Mouse (Mus musculus) intestine, embryonic 14.5 days (tissue): ENCODE data around the gene Ntm. TPM values are rescaled to one million over a fixed set of nuclear protein-coding genes. Genes with fewer than 3 reads are reported as not detected.
A peak's percentile ranks its signal among the peaks of the same experiment; 100 is the strongest.

Experiments used
- ATAC-seq: fragments of 200-750 bp; cut with Nextera tagmentation; replicated peaks from 2 replicates; pipeline ENCODE4 v1.8.0; 2017; ENCODE audit warnings: low read depth, moderate number of reproducible peaks, moderate TSS enrichment, moderate library complexity; ENCODE audit not compliant: low FRiP score, low TSS enrichment
- DNase-seq: peaks from one replicate; pipeline ENCODE4 v3.0.0-alpha.2; 2018; ENCODE audit warnings: low spot score
- H3K27ac ChIP-seq: fragments of 300-500 bp; sonication (generic); 2 replicates; pipeline ENCODE4 v1.5.1; 2014; ENCODE audit warnings: low read depth, mild to moderate bottlenecking, control low read depth
- H3K27me3 ChIP-seq: fragments of 300-500 bp; sonication (generic); replicated peaks from 2 replicates; pipeline ENCODE4 v1.6.1; 2014; ENCODE audit warnings: low read length, control low read depth; ENCODE audit not compliant: control insufficient read depth, insufficient read depth
- H3K36me3 ChIP-seq: fragments of 300-500 bp; sonication (generic); 2 replicates; pipeline ENCODE4 v1.6.1; 2014; ENCODE audit warnings: low read length, control low read depth; ENCODE audit not compliant: control insufficient read depth, insufficient read depth
- H3K4me1 ChIP-seq: fragments of 300-500 bp; sonication (generic); replicated peaks from 2 replicates; pipeline ENCODE4 v1.6.1; 2014; ENCODE audit warnings: low read length, control low read depth, mixed read lengths; ENCODE audit not compliant: control insufficient read depth, insufficient read depth
- H3K4me2 ChIP-seq: fragments of 300-500 bp; sonication (generic); 2 replicates; pipeline ENCODE4 v1.6.1; 2014; ENCODE audit warnings: low read length
- H3K4me3 ChIP-seq: fragments of 300-500 bp; sonication (generic); 2 replicates; pipeline ENCODE4 v1.5.1; 2014; ENCODE audit warnings: low read depth, low read length, control low read depth, mixed read lengths
- H3K9ac ChIP-seq: fragments of 300-500 bp; sonication (generic); 2 replicates; pipeline ENCODE4 v1.6.1; 2014; ENCODE audit warnings: mild to moderate bottlenecking, low read length
- H3K9me3 ChIP-seq: fragments of 300-500 bp; sonication (generic); 2 replicates; pipeline ENCODE4 v1.6.1; 2016; ENCODE audit warnings: low read length, control low read depth; ENCODE audit not compliant: control insufficient read depth
- WGBS: fragments of 180-500 bp; shearing (Covaris S2); extraction: QIAGEN DNeasy Blood & Tissue Kit; methylation state at CpG from one replicate; pipeline ENCODE4 v1.1.7; 2014; 5-methylcytosine and 5-hydroxymethylcytosine counted together
- polyA plus RNA-seq: library from polyadenylated mRNA; unstranded; fragments of >200 nt; fragmentation: Nextera tagmentation; extraction: Ambion mirVana; gene quantifications from 2 replicates; pipeline ENCODE4 v1.2.1, GENCODE M21; 2014

Ntm gene
- polyA plus RNA-seq, 1 experiment from 2014 or later, result 11.6 TPM

DNA sequence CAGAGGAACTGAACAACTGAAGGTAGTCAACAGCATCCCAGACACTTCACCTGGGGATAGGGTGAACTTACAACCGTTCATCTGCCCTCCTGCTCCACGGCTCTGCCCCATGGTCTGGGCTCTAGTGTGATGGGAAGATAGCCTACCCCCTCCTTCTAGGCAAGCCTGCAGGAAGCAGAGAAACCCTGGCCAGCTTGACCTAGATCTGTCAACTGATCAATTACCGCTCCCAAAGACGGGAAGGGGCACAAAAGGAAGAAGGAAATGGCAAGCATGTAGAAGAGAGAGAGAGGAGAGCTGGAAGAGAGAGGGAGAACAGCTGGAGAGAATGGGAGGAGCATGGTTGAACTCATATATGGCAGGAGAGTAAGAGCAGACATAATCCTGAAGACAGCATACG is 6.0 kb downstream of the Ntm start:
- WGBS, result 55% methylated on average over 5 of the region's 5 CpGs
- ATAC-seq (no peak), DNase-seq (no peak)
- no peak overlapping the region for H3K9ac ChIP-seq
- H3K4me2 ChIP-seq, result no peak overlapping the region
- H3K27me3 ChIP-seq, result peaks cover 8% of the 10 kb centered on the region
- no peak overlapping the region for H3K4me3 ChIP-seq
- H3K4me1 ChIP-seq, result no peaks in the 10 kb centered on the region
- H3K9me3 ChIP-seq, result no peaks in the 10 kb centered on the region
- H3K36me3 ChIP-seq, result no peaks in the 10 kb centered on the region
- H3K27ac ChIP-seq, result no peak overlapping the region

DNA sequence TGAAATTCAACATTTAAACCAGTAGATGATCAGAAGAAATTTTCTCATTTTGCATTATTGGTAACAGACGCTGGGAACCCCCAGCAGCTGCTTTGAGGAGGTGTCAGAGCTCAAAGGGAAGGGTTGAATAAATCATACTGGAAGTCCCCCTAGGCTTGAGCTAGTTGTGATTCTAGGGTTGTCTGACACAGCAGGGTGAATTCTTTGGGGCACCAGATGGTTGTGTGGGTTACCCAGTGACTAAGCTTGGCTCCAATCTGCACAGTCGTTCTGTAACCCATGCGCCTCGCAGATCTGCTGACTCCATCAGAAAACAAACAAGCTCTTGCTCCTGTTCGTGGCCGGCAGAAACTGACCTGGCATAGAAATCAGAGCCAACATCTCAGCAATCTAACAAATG is 8.9 kb downstream of the Ntm start:
- H3K27me3 ChIP-seq, result no peaks in the 10 kb centered on the region
- no peak overlapping the region for H3K9ac ChIP-seq
- H3K27ac ChIP-seq, result no peak overlapping the region
- H3K9me3 ChIP-seq, result no peaks in the 10 kb centered on the region
- no peak for ATAC-seq
- no peak for DNase-seq
- H3K4me1 ChIP-seq, result no peaks in the 10 kb centered on the region
- H3K36me3 ChIP-seq, result no peaks in the 10 kb centered on the region
- WGBS, result 62% methylated on average over 6 of the region's 6 CpGs
- H3K4me3 ChIP-seq, result no peak overlapping the region
- H3K4me2 ChIP-seq, result no peak overlapping the region

DNA sequence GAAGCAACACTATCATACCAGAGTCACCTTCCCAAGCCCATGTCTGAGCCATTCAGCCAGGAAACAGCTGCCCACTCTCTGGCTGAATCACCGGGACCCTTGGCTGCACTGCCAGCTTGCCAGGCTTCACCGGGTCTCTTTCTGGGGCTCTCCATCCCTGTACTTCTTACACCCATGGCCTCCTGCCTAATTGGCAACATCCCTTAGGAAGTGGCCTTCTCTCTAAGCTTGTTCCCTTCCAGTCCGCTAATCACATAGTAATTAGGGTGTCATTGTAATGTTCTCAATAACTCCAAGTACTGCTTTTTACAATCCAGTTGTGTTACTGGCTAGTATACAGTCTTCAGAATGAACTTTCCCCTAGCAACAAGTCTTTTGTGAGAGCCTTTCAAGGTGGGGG is 13.9 kb downstream of the Ntm start:
- Histone ChIP-seq H3K9ac (no peak overlapping the region), H3K27me3 (no peaks in the 10 kb centered on the region), H3K27ac (no peak overlapping the region), H3K36me3 (no peaks in the 10 kb centered on the region), H3K4me3 (no peak overlapping the region), H3K9me3 (no peaks in the 10 kb centered on the region), H3K4me2 (no peak overlapping the region), H3K4me1 (no peaks in the 10 kb centered on the region)
- 86% methylated on average over 3 of the region's 3 CpGs for WGBS
- no peak for ATAC-seq
- no peak for DNase-seq

DNA sequence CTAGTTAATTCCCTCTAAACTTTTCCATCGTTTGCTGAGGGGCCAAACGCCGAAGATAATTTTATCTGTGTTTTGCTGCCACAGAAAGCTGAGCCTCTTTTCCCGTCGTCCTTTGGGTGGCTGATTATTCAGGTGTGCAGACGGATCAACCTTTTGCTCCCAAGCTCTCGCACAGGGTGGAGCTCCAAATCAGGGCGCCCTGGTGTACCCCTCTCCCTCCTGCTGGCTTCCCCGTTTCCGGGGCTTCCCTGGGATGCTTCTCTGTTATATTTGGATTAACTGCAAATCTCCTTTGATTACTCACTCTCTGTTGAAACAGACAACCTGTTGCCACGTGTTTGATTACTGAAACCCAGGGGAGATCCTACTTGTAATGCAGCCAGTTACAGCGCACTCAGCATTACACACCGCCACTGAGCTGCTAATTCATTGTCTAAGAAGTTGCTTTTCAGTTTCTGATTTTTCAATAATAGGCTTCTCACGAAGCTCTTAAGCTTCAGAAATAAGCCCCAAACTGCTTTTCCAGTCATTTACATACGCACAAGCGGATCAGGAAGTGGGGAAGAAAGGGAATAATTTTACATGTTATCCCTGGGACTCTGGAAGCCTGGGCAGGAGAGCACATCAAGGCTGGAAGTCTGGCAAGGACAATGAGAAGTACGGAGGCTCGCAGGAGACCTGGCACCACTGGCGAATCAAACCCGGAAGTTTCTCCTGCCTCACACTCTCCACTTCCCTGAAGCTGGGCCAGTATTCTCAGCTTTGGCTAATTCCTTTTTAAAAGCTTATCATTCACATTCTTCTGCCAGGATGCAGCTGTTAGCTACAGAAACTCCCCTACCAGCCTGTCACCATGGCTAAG is 19.5 kb downstream of the Ntm start:
- no peaks in the 10 kb centered on the region for H3K4me1 ChIP-seq
- DNase-seq (peak; percentile 60), ATAC-seq (no peak)
- H3K4me3 ChIP-seq, result no peak overlapping the region
- no peak overlapping the region for H3K9ac ChIP-seq
- no peaks in the 10 kb centered on the region for H3K27me3 ChIP-seq
- no peaks in the 10 kb centered on the region for H3K9me3 ChIP-seq
- H3K4me2 ChIP-seq, result peak overlapping the region; percentile 29
- no peaks in the 10 kb centered on the region for H3K36me3 ChIP-seq
- H3K27ac ChIP-seq, result no peak overlapping the region
- WGBS, result 25% methylated on average over 20 of the region's 20 CpGs

DNA sequence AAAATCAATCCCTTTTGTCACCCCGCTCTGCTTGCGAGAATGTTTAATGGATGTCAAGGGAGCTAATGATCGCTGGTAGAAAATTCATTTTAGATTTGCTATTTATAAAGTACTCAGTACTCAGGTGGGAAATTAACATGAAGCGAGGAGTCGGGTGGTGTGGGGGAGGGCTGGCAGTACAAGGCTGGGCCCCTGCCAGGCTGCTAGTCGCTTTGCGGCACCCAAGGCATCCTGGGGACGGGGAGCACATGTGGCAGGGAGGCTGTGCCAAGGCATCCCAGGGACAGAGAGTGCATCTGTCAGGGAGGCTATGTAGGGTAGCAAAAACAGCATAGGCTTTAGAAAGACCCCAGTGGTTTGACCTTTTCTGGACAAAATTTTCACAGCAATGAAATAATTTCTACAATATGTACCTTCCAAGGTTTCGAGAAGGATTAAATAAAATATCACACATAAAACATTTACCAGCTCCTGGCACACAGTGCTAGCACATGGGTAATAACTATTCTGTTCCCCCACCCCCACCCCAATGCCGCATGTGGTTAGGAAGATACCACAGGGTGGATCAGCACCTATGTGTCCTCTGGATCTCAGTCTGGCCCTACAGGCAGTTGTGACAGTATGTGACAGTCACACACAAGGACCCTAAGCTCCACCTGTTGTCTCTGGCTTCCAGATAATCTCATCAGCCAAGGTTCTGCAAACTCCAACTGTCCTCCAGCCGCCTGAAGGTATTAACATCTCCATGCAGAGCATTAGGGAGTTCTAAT is 20.6 kb downstream of the Ntm start:
- H3K36me3 ChIP-seq, result no peaks in the 10 kb centered on the region
- H3K4me3 ChIP-seq, result no peak overlapping the region
- no peak overlapping the region for H3K4me2 ChIP-seq
- H3K9me3 ChIP-seq, result no peaks in the 10 kb centered on the region
- H3K9ac ChIP-seq, result no peak overlapping the region
- no peak for ATAC-seq
- DNase-seq, result no peak
- H3K27ac ChIP-seq, result no peak overlapping the region
- H3K4me1 ChIP-seq, result no peaks in the 10 kb centered on the region
- H3K27me3 ChIP-seq, result no peaks in the 10 kb centered on the region
- WGBS, result 75% methylated on average over 11 of the region's 11 CpGs

DNA sequence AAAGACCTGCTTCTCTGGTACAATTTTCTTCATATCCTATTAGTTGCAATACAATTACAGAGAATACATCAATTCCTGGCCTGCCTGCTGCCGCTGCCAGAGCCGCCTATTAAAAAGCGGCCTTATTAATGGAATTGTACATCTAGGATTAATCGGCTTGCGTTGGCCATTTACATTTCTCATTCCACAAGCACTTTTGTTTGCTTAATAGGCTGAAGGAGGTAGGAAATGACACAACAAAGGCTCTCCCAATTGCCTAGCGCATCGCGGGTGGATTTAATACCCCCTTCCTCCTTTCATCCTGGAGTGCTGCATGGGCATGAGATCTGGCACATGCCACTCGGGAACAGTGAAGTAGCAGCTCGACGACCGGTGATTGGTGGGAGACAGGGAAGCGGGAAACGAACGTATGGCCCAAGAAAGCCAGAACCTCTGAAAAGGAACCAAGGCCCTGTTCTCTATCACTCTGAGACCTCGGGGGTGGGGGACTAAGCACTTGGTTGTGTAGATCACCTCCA is 23.4 kb downstream of the Ntm start:
- Histone ChIP-seq H3K27me3 (no peaks in the 10 kb centered on the region), H3K27ac (no peak overlapping the region), H3K36me3 (no peaks in the 10 kb centered on the region), H3K4me2 (no peak overlapping the region), H3K4me3 (no peak overlapping the region), H3K9me3 (no peaks in the 10 kb centered on the region), H3K4me1 (no peaks in the 10 kb centered on the region), H3K9ac (no peak overlapping the region)
- no peak for ATAC-seq
- WGBS, result 90% methylated on average over 16 of the region's 16 CpGs
- DNase-seq, result no peak

DNA sequence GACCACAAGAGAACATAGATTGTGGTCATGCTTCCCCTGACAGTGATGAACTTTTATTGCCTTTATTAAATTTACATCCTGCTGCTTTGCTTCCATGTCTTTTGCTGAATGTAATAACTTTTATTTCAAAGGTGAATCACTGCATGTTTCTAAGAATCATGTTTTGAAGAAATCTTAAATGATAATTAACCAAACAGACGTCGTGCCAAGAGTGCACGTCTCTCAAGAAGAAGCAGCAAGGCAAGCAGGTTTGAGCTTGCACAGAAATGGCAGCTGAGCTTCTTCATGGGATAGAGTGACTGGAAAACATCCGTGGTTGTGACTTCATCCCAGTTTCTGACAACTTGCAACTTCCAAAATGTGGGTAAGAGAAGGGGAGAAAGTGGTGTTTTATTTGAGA is 34.1 kb downstream of the Ntm start:
- Histone ChIP-seq H3K4me3 (no peak overlapping the region), H3K9ac (no peak overlapping the region), H3K27ac (no peak overlapping the region), H3K27me3 (no peaks in the 10 kb centered on the region), H3K36me3 (no peaks in the 10 kb centered on the region), H3K4me1 (no peaks in the 10 kb centered on the region), H3K9me3 (no peaks in the 10 kb centered on the region), H3K4me2 (no peak overlapping the region)
- ATAC-seq (no peak), DNase-seq (no peak)
- 63% methylated on average over 4 of the region's 4 CpGs for WGBS

DNA sequence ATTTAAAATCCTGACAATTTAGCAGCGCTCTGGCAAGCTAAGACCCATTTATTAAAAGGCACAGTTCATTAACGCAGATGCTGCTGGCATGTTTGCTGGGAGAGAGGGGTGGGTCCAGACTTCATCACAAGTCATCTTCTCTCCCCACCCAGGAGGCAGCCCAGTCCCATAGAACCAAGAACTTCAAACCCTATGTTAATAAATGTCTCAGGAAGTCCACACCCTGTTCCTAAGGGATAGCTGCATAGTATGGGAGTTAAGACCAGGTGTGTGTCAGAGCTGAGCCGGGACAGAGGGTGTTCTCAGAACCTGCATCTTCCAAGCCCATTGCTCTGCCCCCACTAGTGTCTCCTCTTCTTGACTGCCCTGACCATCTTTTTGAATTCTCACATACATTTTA is 37.6 kb downstream of the Ntm start:
- Histone ChIP-seq H3K9me3 (no peaks in the 10 kb centered on the region), H3K27me3 (no peaks in the 10 kb centered on the region), H3K4me2 (no peak overlapping the region), H3K27ac (no peak overlapping the region), H3K4me3 (no peak overlapping the region), H3K9ac (no peak overlapping the region), H3K4me1 (no peaks in the 10 kb centered on the region), H3K36me3 (no peaks in the 10 kb centered on the region)
- DNase-seq (no peak), ATAC-seq (no peak)
- 69% methylated on average over 3 of the region's 3 CpGs for WGBS
